Mouse (Mus musculus): ENCODE data around the gene Atp8b4.
A peak's percentile ranks its signal among the peaks of the same experiment; 100 is the strongest.
"Not testable (repeated sequence)": the region's sequence is repeated elsewhere in the genome, so short reads cannot be mapped to it uniquely, and the experiment has no call there.

The Atp8b4 gene

DNA sequence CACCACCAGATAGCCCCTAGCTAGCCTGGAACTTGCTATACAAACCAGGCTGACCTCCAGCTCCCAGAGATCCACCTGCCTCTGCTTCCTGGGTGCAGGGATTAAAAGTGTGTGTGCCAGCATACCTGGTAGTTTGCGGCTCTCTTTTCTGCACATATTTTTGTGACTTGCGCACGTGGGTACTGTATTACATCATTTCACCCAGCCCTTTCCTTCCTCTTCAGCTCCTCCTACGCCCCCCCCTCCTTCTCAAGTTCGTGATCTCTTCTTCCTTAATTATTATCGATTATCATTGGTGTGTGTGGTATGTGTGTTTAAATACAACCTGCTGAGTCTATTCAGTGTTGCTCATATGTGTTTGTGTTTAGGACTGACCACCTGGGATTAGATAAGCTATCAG is at the start of gene Atp8b4:
Gene Atp8b4 (minus strand): TSS at position 154 of the 400 bp plus-strand sequence.
- no peak for DNase-seq

DNA sequence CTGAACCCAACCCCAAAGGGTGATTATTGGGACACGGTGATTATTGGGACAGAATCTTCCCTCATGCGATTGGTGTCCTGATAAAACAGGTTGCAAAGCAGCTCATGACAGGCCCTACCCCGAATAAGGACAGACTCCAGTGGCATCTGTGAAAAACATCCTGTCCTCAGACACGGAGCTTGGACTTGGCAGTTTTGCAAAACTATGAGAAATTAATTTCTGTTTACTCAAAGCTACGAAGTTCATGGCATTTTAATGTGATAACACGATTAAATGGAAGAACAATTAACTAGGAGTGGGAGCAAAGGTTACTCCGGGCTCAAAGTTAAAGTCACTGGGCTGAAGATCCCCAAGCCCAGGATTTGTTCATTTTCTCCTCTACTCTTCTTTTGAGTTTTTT is 49.2 kb upstream of the Atp8b4 start:
- DNase-seq, result peak; percentile 36 to 67

DNA sequence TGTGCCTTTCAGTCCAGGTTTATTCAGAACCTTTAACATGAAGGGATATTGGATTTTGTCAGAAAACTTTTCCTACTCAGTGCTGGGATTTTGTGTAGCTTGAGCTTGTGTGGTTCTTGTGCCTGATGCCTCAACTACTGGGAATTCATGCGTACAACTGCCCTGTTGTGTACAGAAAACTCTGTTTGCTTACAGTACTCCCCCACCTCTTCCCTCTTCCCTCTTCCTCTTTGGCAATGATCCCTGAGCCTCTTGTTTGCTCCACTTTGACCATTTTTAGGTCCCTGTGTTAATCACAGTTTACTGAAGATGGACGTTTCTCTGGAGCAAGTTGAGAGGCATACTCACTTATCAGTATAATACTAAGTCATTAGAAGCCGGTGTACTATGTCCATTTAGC is 45.9 kb upstream of the Atp8b4 start:
- no peak for DNase-seq

DNA sequence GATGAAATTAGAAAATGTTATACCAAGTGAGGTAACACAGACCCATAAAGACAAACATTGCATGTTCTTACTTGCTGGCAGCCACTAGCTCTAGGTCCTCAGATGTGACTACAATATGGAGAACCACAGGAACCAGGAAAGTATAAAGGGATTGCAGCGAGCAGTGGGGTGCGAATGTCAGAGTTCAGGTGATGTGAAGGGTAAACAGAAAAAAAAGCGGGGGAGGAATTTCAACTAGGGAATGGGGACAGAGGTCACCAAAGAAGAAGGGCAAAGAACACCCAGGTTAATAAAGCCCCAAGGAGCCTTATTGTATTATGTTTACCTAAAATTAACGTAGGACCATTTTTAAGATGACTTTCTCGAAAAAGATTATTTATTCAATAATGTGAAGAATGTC is 44.8 kb upstream of the Atp8b4 start:
- DNase-seq, result peak in 1 of 2 experiments; percentile 35

DNA sequence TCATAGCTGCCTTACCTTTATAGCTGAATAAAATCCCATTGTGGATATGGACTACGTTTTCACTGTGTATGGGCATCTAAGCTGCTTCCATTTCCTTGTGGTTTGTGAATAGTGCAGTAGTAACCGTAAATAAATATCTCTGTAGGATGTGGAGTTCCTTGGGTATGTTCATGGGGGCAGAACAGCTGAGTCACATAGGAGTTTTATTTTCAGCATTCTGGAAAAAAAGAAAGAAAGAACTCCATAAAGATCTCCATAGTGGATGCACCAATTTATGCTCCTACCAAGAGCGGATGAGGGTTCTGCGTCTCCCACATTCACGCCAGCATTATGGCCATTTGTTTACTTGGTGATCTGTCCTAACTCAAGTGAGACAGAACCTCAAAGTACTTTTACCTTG is 41.7 kb upstream of the Atp8b4 start:
- DNase-seq, result no peak

DNA sequence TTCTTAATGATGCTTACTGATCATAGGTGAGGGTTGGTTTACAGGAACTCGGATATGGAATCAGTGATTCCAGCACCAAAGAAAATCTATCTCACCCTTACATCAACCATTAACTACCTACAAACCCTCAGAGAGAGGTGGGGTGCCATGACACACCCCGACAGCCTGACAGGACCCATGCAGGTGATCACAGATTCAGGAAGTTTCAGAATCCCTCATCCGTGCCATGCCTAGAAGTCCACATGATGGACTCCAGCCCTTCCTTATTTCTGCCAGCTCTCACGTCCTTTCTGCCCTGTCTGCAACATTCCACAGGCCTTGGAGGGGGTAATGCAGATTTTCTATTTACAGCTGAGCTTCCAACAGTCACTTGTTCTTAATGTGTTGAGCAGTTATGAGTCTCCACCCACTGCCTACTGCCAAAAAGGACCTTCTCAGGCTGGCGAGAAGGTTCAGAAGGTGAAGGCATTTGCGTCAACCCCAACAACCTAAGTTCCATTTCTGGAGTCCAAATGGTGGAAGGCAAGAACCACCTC is 40.0 kb upstream of the Atp8b4 start:
- peak; percentile 65 to 92 for DNase-seq

DNA sequence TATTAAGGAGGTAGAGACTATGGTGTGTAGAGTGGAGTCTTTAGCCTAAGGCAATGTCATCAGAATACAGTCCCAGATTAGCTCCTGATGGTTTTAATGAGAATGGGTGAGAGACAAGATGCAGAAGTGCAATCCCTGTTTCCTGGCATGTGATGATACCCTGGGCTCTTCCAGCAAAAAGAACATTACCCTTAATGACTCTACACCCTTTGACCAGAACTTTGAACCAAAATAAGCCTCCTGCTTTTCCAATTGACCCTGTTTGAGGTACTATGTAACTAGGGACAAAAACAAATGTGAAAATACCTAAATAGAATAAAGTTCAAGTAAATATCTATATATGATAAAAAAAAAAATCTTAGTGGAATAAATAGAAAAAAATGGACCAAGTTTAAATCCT is 37.2 kb upstream of the Atp8b4 start:
- no peak for DNase-seq

DNA sequence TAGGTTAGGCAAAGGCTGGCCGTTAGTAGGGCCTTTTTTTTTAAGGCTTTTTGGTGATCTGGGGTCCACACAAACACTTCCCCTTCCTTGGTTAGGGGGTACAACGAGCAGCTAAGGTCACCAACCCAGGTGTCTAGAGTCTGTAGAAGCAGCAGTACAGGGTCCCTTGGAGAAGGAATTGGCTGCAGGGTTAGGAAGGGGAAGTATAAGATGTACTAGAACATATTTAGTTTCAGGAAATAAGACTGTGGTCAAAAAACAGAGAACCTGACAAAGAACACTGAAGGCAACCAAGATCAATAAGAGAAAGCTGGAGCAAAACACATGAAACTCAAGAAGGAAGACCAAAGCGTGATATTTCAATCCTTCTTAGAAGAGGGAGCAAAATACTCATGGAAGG is 30.1 kb upstream of the Atp8b4 start:
- DNase-seq, result no peak

DNA sequence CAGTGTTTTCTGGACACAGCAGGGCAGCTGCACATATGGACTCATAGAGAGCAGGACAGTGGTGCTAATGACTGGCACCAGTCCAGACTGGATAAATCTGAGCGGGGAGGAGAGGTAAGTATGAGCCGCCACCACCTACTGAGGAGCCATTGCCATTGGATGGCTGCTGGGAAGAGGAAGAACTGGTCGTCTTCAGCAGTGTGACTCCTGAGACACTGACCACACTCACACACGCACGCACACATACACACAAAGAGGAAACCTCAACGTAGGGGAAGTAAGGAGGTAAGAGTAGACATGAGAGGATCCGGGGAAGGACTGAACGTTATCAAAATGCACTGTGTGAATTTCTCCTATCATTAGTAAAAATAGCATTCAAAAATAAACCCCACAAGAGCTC is 27.0 kb upstream of the Atp8b4 start:
- no peak for DNase-seq

DNA sequence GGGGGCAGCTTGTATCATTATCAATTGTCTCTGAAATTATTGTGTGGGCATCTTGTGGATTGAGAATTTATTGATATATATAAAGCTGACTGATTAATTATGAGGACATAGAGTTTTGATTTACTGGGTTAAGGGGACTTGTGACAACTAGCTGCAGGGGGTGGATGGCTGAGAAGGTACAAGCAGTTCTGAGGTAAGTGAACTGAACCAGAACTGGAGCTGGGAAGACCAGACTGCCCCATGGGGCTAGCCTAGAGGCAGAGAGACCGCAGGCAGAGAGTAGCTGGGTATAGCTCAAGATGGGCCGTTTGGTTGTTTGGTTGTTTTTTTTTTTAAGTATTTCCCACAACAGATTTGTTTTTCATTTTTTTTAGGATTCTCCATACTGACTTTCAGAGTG is 23.8 kb upstream of the Atp8b4 start:
- DNase-seq, result peak in 1 of 2 experiments; percentile 78

DNA sequence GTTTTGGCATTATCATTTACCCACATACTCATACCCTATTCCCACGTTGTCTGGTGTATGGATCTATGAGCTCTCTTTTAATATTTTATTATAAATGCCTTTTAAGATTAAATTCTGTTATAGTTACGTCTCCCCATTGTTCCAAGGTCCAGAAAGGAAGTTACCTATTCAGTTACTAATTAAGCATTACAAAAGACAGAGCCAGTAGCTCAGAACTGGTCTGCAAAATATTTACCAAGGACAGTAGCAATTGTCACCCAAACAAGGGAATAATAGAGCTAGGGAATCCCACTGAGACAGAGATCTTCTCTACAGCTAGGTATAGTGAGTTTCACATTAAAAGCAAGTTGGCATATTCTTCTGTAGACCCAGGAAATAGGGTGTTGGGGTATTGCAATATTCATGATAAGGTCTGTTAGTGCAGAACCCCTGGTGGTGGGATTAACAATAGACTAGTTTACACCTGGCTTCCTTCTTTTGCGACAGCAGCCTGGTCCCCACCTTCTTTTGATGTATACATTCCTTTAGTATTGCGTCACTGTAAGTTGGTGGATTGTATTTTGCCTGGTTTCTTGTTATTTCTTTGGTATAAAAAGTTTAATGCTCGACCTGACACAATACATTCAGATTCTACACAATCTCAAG is 22.7 kb upstream of the Atp8b4 start:
- DNase-seq, result not testable (repeated sequence)

DNA sequence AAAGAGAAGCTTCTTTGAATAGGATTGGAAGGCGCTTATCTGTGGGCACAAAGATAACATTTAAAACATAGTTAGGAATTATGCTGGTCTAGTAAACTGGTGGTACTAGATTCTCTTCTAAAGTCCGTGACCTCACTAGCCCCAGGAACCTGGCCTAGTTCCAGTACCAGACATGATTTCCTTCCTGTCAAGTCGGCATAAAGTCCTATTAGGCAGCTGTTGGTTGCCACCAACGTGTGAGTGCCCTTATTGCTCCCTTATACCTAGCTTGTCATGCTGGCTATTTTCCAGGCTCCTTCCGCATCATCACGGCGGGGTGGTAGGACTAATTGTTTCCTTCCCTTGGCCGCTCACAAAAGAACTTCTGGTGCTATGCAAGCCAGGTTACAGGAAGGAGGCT is 21.6 kb upstream of the Atp8b4 start:
- peak; percentile 68 to 74 for DNase-seq

DNA sequence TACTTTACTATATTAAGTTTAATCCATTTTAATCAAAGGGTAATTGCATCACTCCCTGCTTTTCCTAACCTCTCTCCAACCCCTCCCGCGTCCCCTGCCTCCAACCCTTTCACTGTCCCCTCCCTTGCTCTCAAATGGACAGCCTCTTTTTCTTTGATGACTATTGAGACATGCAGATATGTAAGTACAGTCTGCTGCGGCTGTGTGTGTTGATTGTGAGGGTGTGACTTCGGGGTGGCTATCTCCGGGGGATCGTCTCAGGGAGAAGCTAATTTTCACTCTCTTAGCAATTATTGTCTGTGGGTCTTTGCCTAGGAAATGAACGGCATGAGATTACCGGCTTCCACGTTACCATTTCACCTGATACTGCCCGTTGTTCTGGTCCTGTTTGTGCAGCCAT is 21.0 kb upstream of the Atp8b4 start:
- no peak for DNase-seq

DNA sequence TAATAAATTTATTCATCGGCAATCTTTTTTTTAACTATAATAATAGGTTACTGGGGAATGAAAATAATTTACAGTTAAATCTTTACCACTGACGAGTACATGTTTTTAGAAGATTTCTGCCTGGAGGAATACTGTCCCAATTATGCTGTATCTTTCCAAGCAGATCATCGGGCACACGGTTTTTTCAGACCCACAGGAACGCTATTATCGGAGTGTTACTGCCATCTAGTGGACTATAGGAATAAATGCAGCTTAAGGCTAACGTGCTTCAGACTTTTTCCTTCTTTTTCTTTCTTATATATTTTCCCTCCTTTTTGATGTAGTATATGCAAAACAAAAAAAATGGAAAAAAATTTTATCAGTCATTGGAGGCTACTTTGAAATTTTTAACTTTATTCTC is 20.4 kb upstream of the Atp8b4 start:
- no peak for DNase-seq

DNA sequence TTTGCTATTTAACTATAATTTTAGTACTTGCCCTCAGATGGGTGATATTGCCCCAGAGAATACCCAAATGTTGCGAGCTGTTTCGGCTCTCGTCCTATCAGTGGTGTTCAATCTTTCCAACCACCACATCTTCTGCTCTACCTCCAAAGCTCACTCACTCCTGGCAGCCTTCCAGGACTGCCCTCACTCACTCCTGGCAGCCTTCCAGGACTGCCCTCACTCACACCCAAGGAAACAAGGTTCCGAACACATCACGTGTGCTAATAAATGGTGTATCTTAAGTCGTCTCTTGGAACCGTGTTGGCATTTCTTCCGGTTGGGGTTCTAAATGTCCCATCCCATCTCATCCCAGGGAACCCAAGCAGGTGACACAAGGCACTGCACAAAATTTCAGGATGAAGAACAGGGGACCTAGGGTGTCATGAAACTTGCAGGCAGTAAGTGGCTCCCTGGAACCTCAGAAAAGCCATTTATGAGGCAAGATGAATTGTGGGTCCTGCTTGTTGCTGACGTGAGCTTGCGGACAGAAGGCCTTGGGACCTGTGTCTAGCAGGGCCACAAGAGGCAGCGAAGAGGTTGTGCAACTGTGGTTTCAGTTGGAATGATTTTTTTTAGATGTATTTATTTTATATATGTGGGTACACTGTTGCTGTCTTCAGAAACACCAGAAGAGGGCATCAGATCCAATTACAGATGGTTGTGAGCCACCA is 19.6 kb upstream of the Atp8b4 start:
- peak; percentile 83 to 86 for DNase-seq

DNA sequence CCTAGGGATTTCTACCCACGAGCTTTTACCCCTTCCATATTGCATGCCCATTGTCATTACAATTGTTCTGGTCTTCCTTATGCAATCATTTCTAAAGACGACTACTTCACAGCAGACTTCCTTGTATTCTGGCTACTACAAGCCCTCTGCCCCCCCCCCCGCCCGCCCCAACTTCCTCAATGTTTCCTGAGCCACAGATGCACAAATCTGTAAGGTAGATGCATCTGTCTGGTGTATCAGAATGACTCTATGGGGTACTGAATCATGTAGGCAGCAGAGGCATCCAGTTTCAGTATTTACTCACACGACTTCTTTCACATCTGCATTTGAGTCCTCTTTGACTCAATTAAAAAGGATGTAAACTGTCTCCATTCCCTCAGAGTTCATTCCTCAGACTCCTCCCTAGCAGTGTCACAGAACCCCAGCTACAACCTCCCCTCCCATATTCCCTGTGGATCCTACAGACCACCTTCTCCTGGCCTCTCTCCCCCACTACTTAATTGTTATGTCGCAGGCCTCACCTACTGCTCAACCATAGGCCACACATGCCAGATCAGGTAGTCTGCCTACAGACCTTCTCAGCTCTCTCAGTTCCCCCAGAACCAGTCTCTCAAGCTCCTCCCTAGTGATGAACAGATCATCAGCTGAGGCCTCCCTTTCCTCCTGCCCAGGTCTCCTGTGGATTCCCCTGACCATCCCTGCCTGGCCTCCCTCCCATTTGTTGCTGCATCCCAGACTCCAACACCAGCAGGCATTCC is 14.8 kb upstream of the Atp8b4 start:
- no peak for DNase-seq

DNA sequence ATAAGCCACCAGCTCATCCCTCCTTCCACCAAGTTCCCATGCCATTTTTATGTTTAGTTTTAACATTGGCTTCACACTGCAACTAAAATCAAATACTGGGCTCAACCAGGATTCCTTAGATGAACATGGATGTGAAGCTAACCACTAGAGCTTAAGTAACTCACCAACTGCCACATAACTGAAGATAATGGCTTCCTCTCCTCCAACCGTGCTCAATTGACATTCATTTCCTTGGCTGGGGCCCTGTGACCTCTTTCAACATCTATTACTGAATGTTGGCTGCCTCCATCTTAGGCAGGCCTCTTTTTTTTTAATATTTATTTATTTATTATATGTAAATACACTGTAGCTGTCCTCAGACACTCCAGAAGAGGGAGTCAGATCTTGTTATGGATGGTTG is 7.8 kb upstream of the Atp8b4 start:
- no peak for DNase-seq

DNA sequence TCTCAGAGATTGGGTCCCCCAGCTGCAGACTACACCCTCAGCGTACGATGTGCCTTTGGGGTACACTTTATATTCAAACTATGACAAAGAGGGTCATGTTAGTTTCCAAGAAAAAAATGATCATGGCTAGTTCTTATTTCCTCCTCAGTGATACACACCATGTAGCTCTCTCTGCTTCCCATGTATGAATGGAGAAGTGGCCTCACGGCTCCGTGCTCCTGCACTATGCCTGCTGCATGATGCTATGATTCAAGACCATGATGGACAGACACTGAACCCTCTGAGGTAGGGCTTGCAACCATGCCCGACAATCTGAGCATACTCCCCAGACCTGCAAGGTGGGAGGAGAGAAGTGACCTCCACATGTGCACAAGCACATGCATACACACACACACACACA is 7.0 kb upstream of the Atp8b4 start:
- no peak for DNase-seq

DNA sequence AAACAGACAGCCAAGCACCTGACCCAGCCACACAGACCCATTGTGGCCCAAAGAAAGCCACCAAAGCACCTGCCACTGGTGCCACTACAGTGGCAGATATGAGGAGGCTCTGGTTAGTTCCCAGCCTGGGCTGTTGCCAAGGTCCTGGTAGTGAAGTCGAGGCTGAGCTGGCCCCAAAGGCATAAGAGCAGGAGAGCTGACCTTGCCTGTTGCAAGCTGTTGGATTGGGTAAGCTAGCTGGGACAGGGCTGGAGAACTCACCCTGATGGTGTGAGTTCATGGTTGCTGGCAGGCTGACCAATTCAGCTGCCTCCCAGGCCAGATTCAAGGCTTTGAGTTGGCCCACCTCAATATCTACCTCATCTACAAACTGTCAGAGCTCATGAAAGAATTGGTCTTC is 4.7 kb upstream of the Atp8b4 start:
- DNase-seq, result no peak

DNA sequence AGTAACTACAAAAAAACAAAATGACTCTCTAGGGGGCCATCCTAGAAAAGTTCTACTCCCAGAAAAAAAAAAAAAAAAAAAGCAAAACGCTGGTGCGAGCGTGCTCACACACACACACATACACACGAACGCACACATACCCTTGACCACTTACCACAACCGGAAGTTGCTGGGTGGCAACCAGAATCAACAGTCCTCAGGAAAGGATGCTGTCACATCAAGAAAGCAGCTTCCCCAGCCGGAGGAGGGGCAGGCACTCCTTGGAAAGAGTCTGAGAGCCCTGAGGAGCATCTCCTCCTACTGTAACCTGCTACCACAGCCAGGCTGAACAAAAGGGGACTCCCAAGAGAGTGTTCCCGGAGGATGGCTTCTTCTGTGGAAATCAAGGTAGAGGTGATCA is 744 bp downstream of the Atp8b4 start:
- DNase-seq, result no peak

DNA sequence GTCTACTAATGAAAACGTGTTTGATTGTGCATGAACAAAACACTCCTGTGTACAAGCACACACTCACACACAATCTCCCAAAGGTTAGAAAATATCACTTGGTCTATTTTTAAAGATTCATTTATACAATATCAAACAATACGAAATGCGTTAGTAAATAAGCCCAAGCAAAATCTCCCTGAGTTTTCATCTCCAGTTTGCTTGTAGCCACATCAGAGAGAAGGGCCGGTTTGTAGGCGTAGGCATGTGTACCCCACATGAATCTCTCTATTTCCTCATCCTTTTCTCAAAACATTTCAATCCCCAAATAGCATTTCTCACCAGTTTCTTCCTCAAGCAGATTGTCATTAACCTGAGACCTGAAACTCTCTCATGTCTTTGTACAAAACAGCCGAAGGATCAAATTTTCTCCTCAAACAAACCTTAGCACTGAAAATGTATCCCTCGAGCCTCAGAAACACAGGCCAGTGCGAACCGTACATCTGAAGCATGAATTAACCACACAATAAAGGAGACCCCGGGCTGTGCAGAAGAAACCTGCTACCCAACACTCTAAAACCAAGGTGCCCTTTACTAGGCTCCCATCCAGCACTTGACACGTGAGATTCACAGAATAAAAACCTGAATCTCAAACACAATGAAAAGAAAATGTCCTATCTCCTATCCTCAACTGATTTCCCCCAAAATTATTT is 1.6 kb downstream of the Atp8b4 start:
- DNase-seq, result no peak

DNA sequence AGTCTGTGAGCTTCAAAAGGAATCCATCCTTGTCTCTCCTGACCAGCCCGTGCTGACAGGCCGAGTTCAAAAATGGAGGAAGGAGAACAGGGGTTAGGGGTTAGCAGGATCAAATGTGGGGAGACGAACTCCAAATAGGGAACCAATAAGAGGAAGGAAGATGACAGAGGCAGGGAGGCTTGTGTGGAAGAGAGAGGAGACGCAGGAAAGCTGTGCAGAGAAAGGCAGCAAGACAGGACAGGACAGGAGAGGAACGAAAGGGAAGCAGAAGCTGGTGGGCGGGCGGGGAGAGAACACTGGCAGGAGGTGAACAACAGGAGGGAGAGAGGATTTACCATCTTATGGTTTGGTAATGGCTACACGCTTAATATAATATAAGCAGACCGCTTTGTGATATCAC is 3.6 kb downstream of the Atp8b4 start:
- DNase-seq, result no peak
